Mouse (Mus musculus) hindbrain, embryonic 11.5 days (tissue): ENCODE measurements around the gene Lrrc71. TPM values are rescaled to one million over a fixed set of nuclear protein-coding genes. Genes with fewer than 3 reads are reported as not detected.

Source experiments
- ATAC-seq: fragments of 200-750 bp; cut with Nextera tagmentation; 2 replicates; pipeline ENCODE4 v1.8.0; 2017; ENCODE audit warnings: mild to moderate bottlenecking, moderate TSS enrichment, moderate library complexity; ENCODE audit not compliant: low FRiP score
- DNase-seq: peaks from one replicate; pipeline ENCODE4 v3.0.0-alpha.2; 2015; ENCODE audit warnings: low spot score
- H3K27ac ChIP-seq: fragments of 300-500 bp; sonication (generic); 2 replicates; pipeline ENCODE4 v1.5.1; 2014; ENCODE audit warnings: mild to moderate bottlenecking, low read depth, low read length
- H3K27me3 ChIP-seq: fragments of 300-500 bp; sonication (generic); 2 replicates; pipeline ENCODE4 v1.6.1; 2014; ENCODE audit warnings: mild to moderate bottlenecking, low read length, moderate library complexity, mixed read lengths; ENCODE audit not compliant: control insufficient read depth, insufficient read depth
- H3K36me3 ChIP-seq: fragments of 300-500 bp; sonication (generic); 2 replicates; pipeline ENCODE4 v1.6.1; 2014; ENCODE audit warnings: mild to moderate bottlenecking, low read length, moderate library complexity, mixed read lengths; ENCODE audit not compliant: control insufficient read depth, insufficient read depth
- H3K4me1 ChIP-seq: fragments of 300-500 bp; sonication (generic); replicated peaks from 2 replicates; pipeline ENCODE4 v1.6.1; 2014; ENCODE audit warnings: low read length, mixed read lengths; ENCODE audit not compliant: control insufficient read depth, insufficient read depth
- H3K4me2 ChIP-seq: fragments of 300-500 bp; sonication (generic); replicated peaks from 2 replicates; pipeline ENCODE4 v1.6.1; 2014; ENCODE audit warnings: mild to moderate bottlenecking, low read depth, low read length
- H3K4me3 ChIP-seq: fragments of 300-500 bp; sonication (generic); 2 replicates; pipeline ENCODE4 v1.5.1; 2014; ENCODE audit warnings: low read depth, low read length
- H3K9ac ChIP-seq: fragments of 300-500 bp; sonication (generic); 2 replicates; pipeline ENCODE4 v1.6.1; 2014; ENCODE audit warnings: low read depth, low read length
- H3K9me3 ChIP-seq: fragments of 300-500 bp; sonication (generic); 2 replicates; pipeline ENCODE4 v1.6.1; 2016; ENCODE audit warnings: low read length; ENCODE audit not compliant: control insufficient read depth
- WGBS: fragments of 180-500 bp; shearing (Covaris S2); extraction: QIAGEN DNeasy Blood & Tissue Kit; methylation state at CpG from one replicate; pipeline ENCODE4 v1.1.7; 2014; 5-methylcytosine and 5-hydroxymethylcytosine counted together
- polyA plus RNA-seq: library from polyadenylated mRNA; unstranded; fragments of >200 nt; fragmentation: Nextera tagmentation; extraction: Ambion mirVana; gene quantifications from 2 replicates; pipeline ENCODE4 v1.2.1, GENCODE M21; 2014

Gene Lrrc71
- polyA plus RNA-seq, 1 experiment from 2014 or later: 0.83 TPM

GRCm38 (mm10) chr3:87756488-87756887 lies 8.1 kb upstream of the Lrrc71 start:
- ATAC-seq: 0 out of 2 replicates have a peak, but pooled peaks have one; percentile 10
- Histone ChIP-seq H3K36me3 (no peaks in the 10 kb centered on the region), H3K9me3 (no peaks in the 10 kb centered on the region), H3K27me3 (peaks cover 2% of the 10 kb centered on the region; the same call in 1 of the 2 replicates), H3K9ac (no peak overlapping the region; the same call in 1 of the 2 replicates), H3K4me2 (peak overlapping the region; percentile 21; the same call in 1 of the 2 replicates), H3K4me3 (no peak overlapping the region), H3K27ac (no peak overlapping the region), H3K4me1 (no peaks in the 10 kb centered on the region; the same call in 1 of the 2 replicates)
- WGBS: 44% methylated on average over 20 of the region's 20 CpGs
- no peak for DNase-seq

- no peaks in the 10 kb centered on the region for H3K36me3 ChIP-seq
- no peaks in the 10 kb centered on the region for H3K9me3 ChIP-seq
- peak overlapping the region; percentile 12; the same call in 1 of the 2 replicates for H3K9ac ChIP-seq
- DNase-seq (peak; percentile 91), ATAC-seq (peak; percentile 76; the same call in 1 of the 2 replicates)
- no peaks in the 10 kb centered on the region; the same call in 1 of the 2 replicates for H3K4me1 ChIP-seq
- H3K27me3 ChIP-seq: peaks cover 2% of the 10 kb centered on the region; the same call in 1 of the 2 replicates
- 4% methylated on average over 24 of the region's 24 CpGs for WGBS
- H3K27ac ChIP-seq: no peak overlapping the region
- peak overlapping the region; percentile 21; the same call in 1 of the 2 replicates for H3K4me2 ChIP-seq
- no peak overlapping the region for H3K4me3 ChIP-seq
These were observed 7.5 kb upstream of the Lrrc71 start for GRCm38 (mm10) chr3:87755964-87756363.

- Histone ChIP-seq H3K4me1 (no peaks in the 10 kb centered on the region; the same call in 1 of the 2 replicates), H3K4me3 (no peak overlapping the region), H3K27ac (no peak overlapping the region), H3K9ac (no peak overlapping the region), H3K4me2 (no peak overlapping the region), H3K27me3 (peaks cover 2% of the 10 kb centered on the region; the same call in 1 of the 2 replicates), H3K36me3 (no peaks in the 10 kb centered on the region), H3K9me3 (no peaks in the 10 kb centered on the region)
- DNase-seq (no peak), ATAC-seq (no peak)
- WGBS: 90% methylated on average over 13 of the region's 13 CpGs
These were observed 5.4 kb upstream of the Lrrc71 start for GRCm38 (mm10) chr3:87753829-87754228.

GRCm38 (mm10) chr3:87752567-87752966 lies 4.1 kb upstream of the Lrrc71 start:
- Histone ChIP-seq H3K36me3 (no peaks in the 10 kb centered on the region), H3K9me3 (no peaks in the 10 kb centered on the region), H3K27ac (no peak overlapping the region), H3K9ac (no peak overlapping the region), H3K4me3 (no peak overlapping the region), H3K4me2 (no peak overlapping the region), H3K4me1 (no peaks in the 10 kb centered on the region; the same call in 1 of the 2 replicates), H3K27me3 (peaks cover 2% of the 10 kb centered on the region; the same call in 1 of the 2 replicates)
- WGBS: 86% methylated on average over 3 of the region's 3 CpGs
- no peak for ATAC-seq
- DNase-seq: no peak

DNA sequence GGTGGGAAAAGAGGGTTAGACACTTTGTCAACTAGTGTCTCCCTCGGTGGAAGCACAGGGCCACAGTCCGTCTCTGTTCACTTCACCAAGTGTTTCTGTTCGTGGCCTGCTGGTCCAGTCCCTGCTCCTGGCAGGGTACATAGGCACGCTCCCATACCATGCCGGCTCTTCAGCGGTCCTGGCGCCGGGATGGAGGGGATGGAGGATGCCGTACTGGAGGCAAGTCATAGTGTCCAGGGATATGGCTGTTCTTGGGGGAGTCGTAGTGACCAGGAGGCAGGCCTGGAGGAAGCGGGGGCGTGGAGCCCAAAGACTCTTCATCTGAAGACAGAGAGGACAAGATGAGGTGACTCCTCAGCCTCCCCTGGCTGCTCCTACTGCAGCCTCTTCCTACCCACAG lies 1.6 kb upstream of the Lrrc71 start:
- Histone ChIP-seq H3K27ac (no peak overlapping the region), H3K36me3 (no peaks in the 10 kb centered on the region), H3K9me3 (no peaks in the 10 kb centered on the region), H3K4me1 (no peaks in the 10 kb centered on the region), H3K9ac (no peak overlapping the region), H3K4me2 (no peak overlapping the region), H3K27me3 (0 out of 2 replicates have a peak, but pooled peaks cover 2% of the 10 kb centered on the region), H3K4me3 (no peak overlapping the region)
- no peak for DNase-seq
- ATAC-seq: no peak
- 92% methylated on average over 12 of the region's 12 CpGs for WGBS

DNA sequence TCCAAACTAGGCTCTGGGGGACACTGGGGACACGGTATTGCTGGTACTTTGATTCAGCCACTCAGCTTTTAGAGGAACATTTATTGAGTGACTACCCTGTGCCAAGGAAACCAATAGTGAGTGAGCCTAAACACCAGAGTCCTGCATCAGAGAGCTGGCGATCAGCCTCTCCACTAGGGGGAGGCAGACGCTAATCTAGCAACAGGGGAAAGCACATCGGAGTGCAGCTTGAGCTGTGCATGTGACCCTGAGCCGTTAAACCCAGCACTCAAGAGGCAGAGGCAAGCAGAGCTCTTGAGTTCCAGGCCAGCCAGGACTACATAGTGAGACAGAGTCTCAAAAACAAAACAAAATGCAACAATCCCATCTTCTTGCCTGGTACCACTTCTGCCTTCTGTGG lies 611 bp upstream of the Lrrc71 start:
- H3K4me3 ChIP-seq: no peak overlapping the region
- H3K9me3 ChIP-seq: no peaks in the 10 kb centered on the region
- H3K4me1 ChIP-seq: no peaks in the 10 kb centered on the region
- no peaks in the 10 kb centered on the region for H3K36me3 ChIP-seq
- H3K27ac ChIP-seq: no peak overlapping the region
- ATAC-seq (no peak), DNase-seq (no peak)
- no peak overlapping the region for H3K4me2 ChIP-seq
- no peak overlapping the region for H3K9ac ChIP-seq
- H3K27me3 ChIP-seq: no peaks in the 10 kb centered on the region
- 14% methylated on average over 5 of the region's 5 CpGs for WGBS

- no peak for DNase-seq
- Histone ChIP-seq H3K27me3 (no peaks in the 10 kb centered on the region), H3K4me1 (no peaks in the 10 kb centered on the region), H3K4me2 (peak overlapping the region; percentile 24), H3K36me3 (no peaks in the 10 kb centered on the region), H3K9ac (peak overlapping the region; percentile 16), H3K4me3 (peak overlapping the region; percentile 17; the same call in 1 of the 2 replicates), H3K27ac (no peak overlapping the region), H3K9me3 (no peaks in the 10 kb centered on the region)
- ATAC-seq: 0 out of 2 replicates have a peak, but pooled peaks have one; percentile 33
- 41% methylated on average over 18 of the region's 18 CpGs for WGBS
These were observed 3.3 kb downstream of the Lrrc71 start for GRCm38 (mm10) chr3:87745036-87745659.

GRCm38 (mm10) chr3:87743927-87744326 lies 4.5 kb downstream of the Lrrc71 start:
- Histone ChIP-seq H3K36me3 (no peaks in the 10 kb centered on the region), H3K9me3 (no peaks in the 10 kb centered on the region), H3K4me2 (no peak overlapping the region), H3K27ac (no peak overlapping the region), H3K9ac (no peak overlapping the region), H3K4me3 (no peak overlapping the region), H3K27me3 (no peaks in the 10 kb centered on the region), H3K4me1 (no peaks in the 10 kb centered on the region)
- no peak for DNase-seq
- 85% methylated on average over 4 of the region's 4 CpGs for WGBS
- no peak for ATAC-seq

- Histone ChIP-seq H3K36me3 (no peaks in the 10 kb centered on the region), H3K9me3 (no peaks in the 10 kb centered on the region), H3K4me1 (no peaks in the 10 kb centered on the region), H3K27ac (no peak overlapping the region), H3K4me2 (no peak overlapping the region), H3K4me3 (no peak overlapping the region), H3K27me3 (no peaks in the 10 kb centered on the region), H3K9ac (no peak overlapping the region)
- DNase-seq (no peak), ATAC-seq (no peak)
- 86% methylated on average over 16 of the region's 16 CpGs for WGBS
These were observed 5.7 kb downstream of the Lrrc71 start for GRCm38 (mm10) chr3:87742735-87743134.
